Mouse (Mus musculus) thymus, adult 2 months (tissue): Measurements from ENCODE around the gene Agfg2. TPM values are rescaled to one million over a fixed set of nuclear protein-coding genes. Genes with fewer than 3 reads are reported as not detected.
"Not testable (repeated sequence)": the region's sequence is repeated elsewhere in the genome, so short reads cannot be mapped to it uniquely, and the experiment has no call there.

Source experiments
- DNase-seq: peaks from one replicate; pipeline ENCODE4 v3.0.0; 2021
- H3K27ac ChIP-seq: fragments of 200-500 bp; 2 replicates; pipeline ENCODE4 v1.5.1; 2012; ENCODE audit warnings: low read length, control low read depth; ENCODE audit not compliant: control insufficient read depth, insufficient read depth
- H3K27me3 ChIP-seq: fragments of 200-500 bp; 2 replicates; pipeline ENCODE4 v1.6.1; 2012; ENCODE audit warnings: mild to moderate bottlenecking, low read length, moderate library complexity, mixed read lengths; ENCODE audit not compliant: control insufficient read depth, insufficient read depth
- H3K36me3 ChIP-seq: fragments of 200-500 bp; 2 replicates; pipeline ENCODE4 v1.6.1; 2012; ENCODE audit warnings: mild to moderate bottlenecking, low read length, moderate library complexity; ENCODE audit not compliant: control insufficient read depth, insufficient read depth
- H3K4me1 ChIP-seq: fragments of 200-500 bp; replicated peaks from 2 replicates; pipeline ENCODE4 v1.6.1; 2012; ENCODE audit warnings: low read length; ENCODE audit not compliant: control insufficient read depth, insufficient read depth
- H3K4me3 ChIP-seq: fragments of 200-500 bp; 2 replicates; pipeline ENCODE4 v1.5.1; 2012; ENCODE audit warnings: mild to moderate bottlenecking, low read length, control low read depth, moderate library complexity; ENCODE audit not compliant: control insufficient read depth, insufficient read depth
- CTCF ChIP-seq: fragments of 200-500 bp; IDR thresholded peaks from 2 replicates; pipeline ENCODE4 v1.5.1; 2012; ENCODE audit warnings: mild to moderate bottlenecking, control low read depth, low read length, moderate library complexity, borderline replicate concordance; ENCODE audit not compliant: control insufficient read depth, poor library complexity, insufficient read depth; ENCODE audit errors: extremely low read depth
- POLR2A ChIP-seq: fragments of 200-500 bp; IDR thresholded peaks from 2 replicates; pipeline ENCODE4 v1.6.1; 2012; ENCODE audit warnings: mild to moderate bottlenecking, low read length, control low read depth, moderate library complexity; ENCODE audit not compliant: control insufficient read depth, poor library complexity, insufficient read depth; ENCODE audit errors: extremely low read depth
- WGBS: fragments of 180-500 bp; shearing (Covaris S2); methylation state at CpG from one replicate; pipeline ENCODE4 v1.1.7; 2018; 5-methylcytosine and 5-hydroxymethylcytosine counted together
- polyA plus RNA-seq: library from polyadenylated mRNA; depleted of rRNA; stranded (reverse); fragments of >200 nt; gene quantifications from 2 replicates; pipeline ENCODE4 v1.2.3, GENCODE M21; 2012

Gene Agfg2
- polyA plus RNA-seq, 1 experiment = 205 TPM

DNA sequence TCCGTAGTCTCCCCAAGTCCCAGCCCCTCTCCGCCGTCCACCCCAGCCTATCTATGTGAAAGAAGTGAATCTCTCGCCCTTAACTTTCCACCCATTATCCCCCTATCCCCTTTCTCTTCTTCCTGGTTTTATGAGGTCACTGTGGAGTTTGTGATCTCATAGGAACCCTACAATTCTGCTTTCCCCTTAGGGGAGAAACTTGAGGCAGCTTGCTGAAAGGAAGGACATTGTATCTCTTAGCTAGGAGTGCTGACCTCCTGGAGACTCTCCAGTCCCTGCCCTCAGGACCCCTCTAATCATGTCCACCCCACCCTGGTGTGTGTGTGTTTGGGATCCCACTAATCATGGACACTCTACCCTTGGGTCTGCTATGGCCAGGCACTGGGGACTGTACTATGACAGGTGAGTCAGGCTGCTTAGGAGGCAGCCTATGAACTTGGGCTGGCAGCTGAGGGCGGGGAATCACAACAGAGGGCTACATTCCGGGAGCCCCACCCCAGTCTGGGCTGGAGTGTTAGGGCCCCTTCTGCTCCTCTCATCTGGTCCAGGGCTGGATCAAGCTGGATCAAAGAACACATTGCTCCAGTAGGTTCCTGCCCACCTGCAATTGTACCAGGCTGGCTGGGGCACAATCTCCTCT lies 54.5 kb downstream of the Agfg2 start:
- H3K27ac ChIP-seq = peak overlapping the region; percentile 98
- H3K27me3 ChIP-seq = no peaks in the 10 kb centered on the region
- peak overlapping the region; percentile 84 for H3K4me3 ChIP-seq
- peak; percentile 55 for DNase-seq
- H3K36me3 ChIP-seq = peaks cover 12% of the 10 kb centered on the region
- WGBS = 1% methylated on average over 6 of the region's 6 CpGs
- TF ChIP-seq POLR2A = 0 out of 2 replicates have a peak, but pooled peaks have one; percentile 26
- no peak for TF ChIP-seq CTCF
- H3K4me1 ChIP-seq = peaks cover 23% of the 10 kb centered on the region

DNA sequence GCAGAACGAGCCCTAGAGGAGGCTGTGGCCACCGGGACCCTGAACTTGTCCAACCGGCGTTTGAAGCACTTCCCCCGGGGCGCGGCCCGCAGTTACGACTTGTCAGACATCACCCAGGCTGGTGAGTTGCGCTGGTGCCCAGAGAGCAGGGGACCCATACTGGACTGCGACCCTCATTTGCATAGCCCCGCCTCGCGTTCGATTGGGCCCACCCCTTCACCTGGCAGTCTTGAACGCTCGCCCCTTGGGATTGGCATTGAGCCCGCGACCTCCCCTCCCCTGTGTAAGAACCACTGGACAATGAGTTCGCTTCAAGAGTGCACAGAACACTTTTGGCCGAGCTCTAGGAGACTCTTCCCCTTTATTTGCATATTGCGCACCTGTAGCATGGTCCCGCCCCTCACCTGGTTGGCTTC lies 55.2 kb downstream of the Agfg2 start:
- Histone ChIP-seq H3K27ac (peak overlapping the region; percentile 98), H3K36me3 (peaks cover 8% of the 10 kb centered on the region), H3K4me1 (peaks cover 23% of the 10 kb centered on the region), H3K4me3 (peak overlapping the region; percentile 84), H3K27me3 (no peaks in the 10 kb centered on the region)
- WGBS = under 1% methylated on average over 23 of the region's 23 CpGs
- TF ChIP-seq CTCF = no peak
- TF ChIP-seq POLR2A = no peak
- no peak for DNase-seq

DNA sequence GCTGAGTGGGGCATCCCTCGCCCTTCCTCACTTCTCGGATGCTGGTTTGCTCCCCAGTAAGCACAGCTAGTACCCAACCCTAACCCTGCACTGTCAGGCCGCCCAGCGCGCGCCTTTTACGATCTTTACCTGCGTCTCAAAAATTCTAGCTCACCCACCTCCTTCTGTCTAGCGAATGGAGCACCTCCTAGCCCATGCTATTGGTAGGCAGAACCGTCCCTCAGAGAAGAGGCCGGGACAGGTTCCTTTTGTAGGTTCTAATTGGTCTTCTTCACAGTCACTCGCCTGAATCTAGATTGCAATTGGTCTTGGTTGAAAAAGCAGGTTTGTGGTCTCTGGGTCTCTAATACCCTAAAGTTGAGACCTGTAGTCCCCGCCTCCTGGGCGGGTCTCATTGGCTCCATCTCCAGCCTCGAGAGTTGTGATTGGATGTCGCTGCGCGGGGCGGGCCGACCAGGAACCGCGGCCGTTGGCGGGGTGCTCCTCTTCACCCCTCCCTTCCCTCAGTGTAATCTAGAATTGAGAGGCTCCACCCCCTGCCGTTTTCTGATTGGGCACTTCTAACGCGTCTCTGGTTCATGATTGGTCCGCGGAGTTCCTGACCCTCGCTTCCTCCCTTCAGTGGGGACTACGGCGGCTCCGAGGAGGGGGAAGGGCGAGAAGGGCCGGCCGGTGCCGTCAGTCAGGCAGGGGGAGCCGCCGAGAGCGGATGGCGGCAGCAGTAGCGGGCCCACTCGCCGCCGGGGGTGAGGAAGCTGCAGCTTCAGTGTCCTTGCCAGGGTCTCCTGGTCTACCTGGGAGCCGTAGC lies 55.8 kb downstream of the Agfg2 start, which contains the start of the genes Fbxo24, Lrch4 and Gm20605:
TSS of gene Fbxo24 (minus strand) at position 505 of the 808 bp plus-strand sequence.
TSS of gene Lrch4 (plus strand) at position 624 of the 808 bp plus-strand sequence.
TSS of gene Gm20605 (plus strand) at position 678 of the 808 bp plus-strand sequence.
- Histone ChIP-seq H3K36me3 (peaks cover 2% of the 10 kb centered on the region; the same call in 1 of the 2 replicates), H3K27me3 (no peaks in the 10 kb centered on the region), H3K4me3 (peak within 1 kb of the TSS; percentile 84), H3K27ac (peak within 1 kb of the TSS; percentile 98), H3K4me1 (peaks cover 23% of the 10 kb centered on the region)
- peak; percentile 99 for DNase-seq
- TF ChIP-seq POLR2A = peak; percentile 97
- TF ChIP-seq CTCF = 0 out of 2 replicates have a peak, but pooled peaks have one; percentile 38
- under 1% methylated on average over 46 of the region's 46 CpGs for WGBS

DNA sequence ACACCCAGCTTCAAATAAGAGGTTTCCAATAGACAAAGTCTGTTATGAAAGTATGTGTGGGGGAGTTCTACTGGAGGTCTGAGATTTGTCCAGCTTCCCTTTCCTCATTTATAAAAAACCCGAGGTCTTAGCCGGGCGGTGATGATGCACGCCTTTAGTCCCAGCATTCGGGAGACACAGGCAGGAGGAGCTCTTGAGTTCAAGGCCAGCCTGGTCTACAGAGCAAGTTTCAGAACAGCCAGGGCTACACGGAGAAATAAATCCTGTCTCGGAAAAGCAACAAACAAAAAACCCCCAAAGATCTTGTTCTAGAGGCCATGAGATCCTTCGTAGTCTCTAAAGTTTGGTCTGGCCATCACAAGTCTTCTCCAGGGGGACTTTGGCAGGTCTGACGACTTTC lies 56.5 kb downstream of the Agfg2 start:
- 2% methylated on average over 9 of the region's 9 CpGs for WGBS
- no peaks in the 10 kb centered on the region for H3K36me3 ChIP-seq
- peak; percentile 44 for DNase-seq
- peaks cover 23% of the 10 kb centered on the region for H3K4me1 ChIP-seq
- H3K27ac ChIP-seq = peak overlapping the region; percentile 77
- TF ChIP-seq CTCF = no peak
- TF ChIP-seq POLR2A = no peak
- no peaks in the 10 kb centered on the region for H3K27me3 ChIP-seq
- peak overlapping the region; percentile 50 for H3K4me3 ChIP-seq

DNA sequence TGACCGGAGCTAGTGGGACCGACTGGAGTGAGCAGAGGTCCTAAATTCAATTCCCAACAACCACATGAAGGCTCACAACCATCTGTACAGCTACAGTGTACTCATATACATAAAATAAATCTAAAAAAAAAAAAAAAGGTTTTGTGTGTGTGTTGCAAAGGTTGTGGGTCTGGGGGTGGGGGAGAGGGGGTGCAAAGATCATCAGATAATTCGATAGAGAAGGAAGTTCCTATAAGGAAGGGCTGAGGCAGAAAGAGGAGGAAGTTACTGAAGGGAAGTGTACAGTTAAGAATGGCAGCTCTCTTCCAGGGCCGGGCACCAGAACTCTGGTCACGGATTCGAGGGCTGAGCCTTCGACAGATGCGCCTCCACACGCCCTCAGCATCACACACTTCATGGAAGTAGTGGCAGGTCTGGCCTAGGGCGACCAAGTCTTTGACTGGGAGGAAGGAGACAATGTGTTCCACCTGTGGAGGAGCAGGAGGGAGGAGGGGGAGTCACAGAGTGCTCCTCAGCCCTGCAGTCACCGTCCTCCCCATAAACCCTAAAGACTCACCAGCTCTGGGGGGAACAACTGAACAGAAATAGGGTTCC lies 60.5 kb downstream of the Agfg2 start:
- no peak overlapping the region for H3K27ac ChIP-seq
- TF ChIP-seq POLR2A (no peak), CTCF (no peak)
- H3K4me1 ChIP-seq = peaks cover 6% of the 10 kb centered on the region; the same call in 1 of the 2 replicates
- H3K4me3 ChIP-seq = no peak overlapping the region
- H3K27me3 ChIP-seq = no peaks in the 10 kb centered on the region
- H3K36me3 ChIP-seq = no peaks in the 10 kb centered on the region
- DNase-seq = no peak
- WGBS = 52% methylated on average over 11 of the region's 11 CpGs

DNA sequence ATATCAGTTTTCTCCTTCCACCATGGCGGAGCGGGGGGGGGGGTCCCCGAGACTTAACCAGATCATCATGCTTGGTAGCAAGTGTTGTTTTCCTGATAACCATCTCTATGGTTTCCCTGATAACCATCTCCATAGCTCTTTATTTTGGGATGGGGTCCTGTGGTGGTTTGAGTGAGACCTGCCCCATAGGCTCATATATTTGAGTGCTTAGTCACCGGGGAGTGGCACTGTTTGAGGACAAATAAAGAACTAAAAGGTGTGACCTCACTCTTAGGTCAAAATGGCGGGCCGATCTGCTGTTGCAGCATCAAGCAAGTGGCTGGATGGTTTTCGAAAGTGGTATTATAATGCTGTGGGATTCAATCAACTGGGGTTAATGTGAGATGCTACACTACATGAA lies 69.2 kb downstream of the Agfg2 start:
- H3K4me1 ChIP-seq = no peaks in the 10 kb centered on the region
- no peak overlapping the region for H3K4me3 ChIP-seq
- DNase-seq = no peak
- no peaks in the 10 kb centered on the region for H3K27me3 ChIP-seq
- H3K36me3 ChIP-seq = no peaks in the 10 kb centered on the region
- no peak for TF ChIP-seq CTCF
- no peak for TF ChIP-seq POLR2A
- whole genome bisulfite sequencing = 87% methylated on average over 7 of the region's 7 CpGs
- H3K27ac ChIP-seq = no peak overlapping the region

DNA sequence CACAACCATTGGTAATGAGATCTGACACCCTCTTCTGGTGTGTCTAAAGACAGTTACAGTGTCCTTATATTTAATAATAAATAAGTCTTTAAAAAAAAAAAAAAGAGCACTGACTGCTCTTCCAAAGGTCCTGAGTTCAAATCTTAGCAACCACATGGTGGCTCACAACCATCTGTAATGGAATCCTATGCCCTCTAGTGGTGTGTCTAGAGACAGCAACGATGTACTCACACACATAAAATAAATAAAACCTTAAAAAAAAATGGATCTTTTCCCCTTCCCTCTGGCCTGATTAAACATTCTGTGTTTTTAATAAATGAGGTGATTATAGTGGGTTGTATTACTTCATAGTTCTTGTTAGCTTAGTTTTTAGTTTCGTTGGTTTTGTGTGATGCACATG lies 69.6 kb downstream of the Agfg2 start:
- not testable (repeated sequence) for DNase-seq, H3K4me3 ChIP-seq, H3K27ac ChIP-seq, H3K4me1 ChIP-seq, H3K27me3 ChIP-seq, H3K36me3 ChIP-seq
- 89% methylated on average over 2 of the region's 2 CpGs for WGBS
